In genomic region chr13:111201532-111201931, GRCm38 (mm10) we compare ENCODE assay signal across 45 mouse cellular contexts. TPM values are rescaled to one million over a fixed set of nuclear protein-coding genes. Genes with fewer than 3 reads are reported as not detected.
"Had no signal": no experiment of that assay in that cellular context is flagged by ENCODE, and none has a peak within 500 bp of the region (broad histone marks: within the 10 kb centered on the region; RNA-seq: fewer than 3 reads in every experiment).

No protein-coding gene starts in this region.

- ATAC-seq: liver, embryonic 12.5 days; liver, postnatal 0 days; lung, postnatal 0 days; midbrain, embryonic 13.5 days; midbrain, embryonic 15.5 days; midbrain, embryonic 16.5 days had no signal

- H3K9me3 ChIP-seq: limb, embryonic 10.5 days; limb, embryonic 12.5 days; limb, embryonic 13.5 days; limb, embryonic 15.5 days; liver, embryonic 12.5 days; liver, embryonic 13.5 days; liver, embryonic 15.5 days; lung, embryonic 15.5 days; megakaryocyte, embryonic 14.5 days; midbrain, embryonic 10.5 days; midbrain, embryonic 12.5 days; midbrain, embryonic 13.5 days; midbrain, embryonic 15.5 days had no signal

- H3K36me3 ChIP-seq: limb, embryonic 10.5 days; limb, embryonic 12.5 days; limb, embryonic 13.5 days; limb, embryonic 15.5 days; liver, embryonic 12.5 days; liver, embryonic 13.5 days; liver, embryonic 15.5 days; lung, embryonic 15.5 days; midbrain, embryonic 10.5 days; midbrain, embryonic 12.5 days; midbrain, embryonic 13.5 days; midbrain, embryonic 15.5 days had no signal

- H3K27me3 ChIP-seq: limb, embryonic 12.5 days; limb, embryonic 13.5 days; limb, embryonic 15.5 days; liver, embryonic 12.5 days; liver, embryonic 13.5 days; liver, embryonic 15.5 days; lung, embryonic 15.5 days; megakaryocyte, embryonic 14.5 days; midbrain, embryonic 12.5 days; midbrain, embryonic 13.5 days; midbrain, embryonic 15.5 days had no signal

- H3K4me2 ChIP-seq: limb, embryonic 12.5 days; limb, embryonic 13.5 days; limb, embryonic 15.5 days; liver, embryonic 11.5 days; liver, embryonic 12.5 days; liver, embryonic 13.5 days; liver, embryonic 15.5 days; lung, embryonic 14.5 days; lung, embryonic 15.5 days; midbrain, embryonic 11.5 days; midbrain, embryonic 12.5 days; midbrain, embryonic 13.5 days; midbrain, embryonic 15.5 days had no signal

- H3K9ac ChIP-seq: limb, embryonic 12.5 days; limb, embryonic 13.5 days; limb, embryonic 15.5 days; liver, embryonic 12.5 days; liver, embryonic 13.5 days; liver, embryonic 14.5 days; liver, embryonic 15.5 days; liver, postnatal 0 days; lung, embryonic 14.5 days; lung, embryonic 15.5 days; midbrain, embryonic 12.5 days; midbrain, embryonic 13.5 days; midbrain, embryonic 15.5 days had no signal

- H3K27ac ChIP-seq: left cerebral cortex, adult 2 months; limb, embryonic 10.5 days; limb, embryonic 12.5 days; limb, embryonic 13.5 days; limb, embryonic 15.5 days; liver, embryonic 12.5 days; liver, embryonic 13.5 days; liver, embryonic 14.5 days; liver, embryonic 15.5 days; lung, embryonic 15.5 days; macrophage; midbrain, embryonic 10.5 days; midbrain, embryonic 12.5 days; midbrain, embryonic 13.5 days; midbrain, embryonic 15.5 days had no signal

- DNase-seq: left cerebral cortex, postnatal 4 days; liver; liver, embryonic 13.5 days; liver, postnatal 0 days; lung, adult 18-20 months; lung, adult 2 months; lung, embryonic 14.5 days; lung, postnatal 10 days; lung, postnatal 14 days; lung, postnatal 36 days; lung, postnatal 4 days; midbrain, embryonic 14.5 days had no signal

- H3K4me1 ChIP-seq: limb, embryonic 12.5 days; limb, embryonic 13.5 days; limb, embryonic 15.5 days; liver, embryonic 12.5 days; liver, embryonic 13.5 days; liver, embryonic 15.5 days; lung, embryonic 15.5 days; megakaryocyte, embryonic 14.5 days; midbrain, embryonic 10.5 days; midbrain, embryonic 12.5 days; midbrain, embryonic 13.5 days; midbrain, embryonic 15.5 days had no signal

- H3K4me3 ChIP-seq: left cerebral cortex, adult 2 months; limb, embryonic 10.5 days; limb, embryonic 12.5 days; limb, embryonic 13.5 days; limb, embryonic 15.5 days; liver, embryonic 12.5 days; liver, embryonic 13.5 days; liver, embryonic 15.5 days; lung, embryonic 15.5 days; megakaryocyte, embryonic 14.5 days; midbrain, embryonic 10.5 days; midbrain, embryonic 12.5 days; midbrain, embryonic 13.5 days; midbrain, embryonic 15.5 days; myocyte had no signal

RNA-seq across cellular contexts. Expression of gene Actbl2, which starts 53.3 kb away (rescaled TPM):
- total RNA-seq: left cerebral cortex, adult 18-20 months; left cerebral cortex, adult 2 months; left cerebral cortex, postnatal 10 days; left cerebral cortex, postnatal 14 days; left cerebral cortex, postnatal 25 days; left cerebral cortex, postnatal 36 days; left cerebral cortex, postnatal 4 days; liver, adult 2 months; megakaryocyte, adult 5-6 weeks; megakaryocyte-erythroid progenitor cell, adult 5-6 weeks; midbrain, postnatal 0 days; monocyte, adult 5-6 weeks had no signal
- polyA plus RNA-seq: limb, embryonic 10.5 days; limb, embryonic 11.5 days; limb, embryonic 12.5 days; limb, embryonic 13.5 days; limb, embryonic 15.5 days; liver, adult 2 months; liver, embryonic 11.5 days; liver, embryonic 12.5 days; liver, embryonic 13.5 days; liver, embryonic 14.5 days; liver, embryonic 15.5 days; liver, embryonic 16.5 days; liver, postnatal 0 days; lung, adult 2 months; lung, embryonic 14.5 days; lung, embryonic 15.5 days; lung, embryonic 16.5 days; lung, postnatal 0 days; macrophage; midbrain, embryonic 10.5 days; midbrain, embryonic 11.5 days; midbrain, embryonic 12.5 days; midbrain, embryonic 13.5 days; midbrain, embryonic 14.5 days; midbrain, embryonic 15.5 days; midbrain, embryonic 16.5 days; midbrain, postnatal 0 days; myocyte had no signal
